Mouse (Mus musculus) adrenal gland, postnatal 36 days (tissue): ENCODE results near the gene AW822073. TPM values are rescaled to one million over a fixed set of nuclear protein-coding genes. Genes with fewer than 3 reads are reported as not detected.
"Not testable (repeated sequence)": the region's sequence is repeated elsewhere in the genome, so short reads cannot be mapped to it uniquely, and the experiment has no call there.

ENCODE experiments used
- DNase-seq, 2 experiments: peaks; one replicate each; pipeline ENCODE4 v3.0.0; 2021; ENCODE audit warnings: mixed read lengths in 1 of 2
- total RNA-seq, 2 experiments: library from RNA; stranded (reverse); gene quantifications; 2 replicates each; pipeline ENCODE4 v1.2.3; 2021

The AW822073 gene
- total RNA-seq, 2 experiments from 2014 or later, result not detected

- not testable (repeated sequence) for DNase-seq
Observed at GRCm38 (mm10) chr10:58221571-58221970, 3.2 kb downstream of the AW822073 start.

- DNase-seq, result no peak
Observed at GRCm38 (mm10) chr10:58220726-58221125, 4.0 kb downstream of the AW822073 start.

- DNase-seq, result no peak
Observed at GRCm38 (mm10) chr10:58217366-58217765, 7.4 kb downstream of the AW822073 start.

GRCm38 (mm10) chr10:58215353-58215752 is 9.4 kb downstream of the AW822073 start:
- no peak for DNase-seq

GRCm38 (mm10) chr10:58214934-58215333 is 9.8 kb downstream of the AW822073 start:
- no peak for DNase-seq

- DNase-seq, result no peak
Observed at GRCm38 (mm10) chr10:58214497-58214896, 10.2 kb downstream of the AW822073 start.

GRCm38 (mm10) chr10:58212230-58212629 is 12.5 kb downstream of the AW822073 start:
- no peak for DNase-seq

GRCm38 (mm10) chr10:58211213-58211612 is 13.5 kb downstream of the AW822073 start:
- DNase-seq, result no peak

- DNase-seq, result no peak
Observed at GRCm38 (mm10) chr10:58210514-58210913, 14.2 kb downstream of the AW822073 start.

- DNase-seq, result no peak
Observed at GRCm38 (mm10) chr10:58209710-58210467, 14.8 kb downstream of the AW822073 start.

- DNase-seq, result no peak
Observed at GRCm38 (mm10) chr10:58206639-58207404, 17.9 kb downstream of the AW822073 start.

GRCm38 (mm10) chr10:58205986-58206385 is 18.7 kb downstream of the AW822073 start:
- DNase-seq, result no peak

Other genes with a start within 250 kb of the AW822073 start
- not detected for gene Duxf3, start 7.7 kb upstream of the AW822073 start, total RNA-seq
- not detected for gene Gm4981, start 11.8 kb upstream of the AW822073 start, total RNA-seq
- 10 to 100 TPM; 40.9 to 47.4 TPM for gene Gcc2, start 30.6 kb upstream of the AW822073 start, total RNA-seq
- gene Lims1, start 98.5 kb upstream of the AW822073 start, total RNA-seq, result 10 to 100 TPM; 48.8 to 62.8 TPM
- 10 to 100 TPM; 80.4 to 85.1 TPM for gene Ranbp2, start 222.0 kb upstream of the AW822073 start, total RNA-seq